Mouse (Mus musculus): ENCODE results near the gene Endog.
A peak's percentile ranks its signal among the peaks of the same experiment; 100 is the strongest.
"Not testable (repeated sequence)": the region's sequence is repeated elsewhere in the genome, so short reads cannot be mapped to it uniquely, and the experiment has no call there.

The Endog gene

GRCm38 (mm10) chr2:30171371-30171996 lies at the start of gene Endog:
Gene Endog (plus strand): TSS chr2:30171493.
- peak; percentile 45 for DNase-seq (ENCODE audit: low spot score)

GRCm38 (mm10) chr2:30122766-30123165 lies 48.5 kb upstream of the Endog start:
- no peak for DNase-seq (ENCODE audit: low spot score)

- DNase-seq (ENCODE audit: low spot score): no peak
These were observed 47.4 kb upstream of the Endog start for GRCm38 (mm10) chr2:30123729-30124471.

GRCm38 (mm10) chr2:30124472-30125274 lies 46.6 kb upstream of the Endog start, which contains the start of gene Zer1:
Gene Zer1 (minus strand): TSS chr2:30124585.
- DNase-seq (ENCODE audit: low spot score): peak; percentile 81

GRCm38 (mm10) chr2:30128789-30129188 lies 42.5 kb upstream of the Endog start:
- DNase-seq (ENCODE audit: low spot score): no peak

- no peak for DNase-seq (ENCODE audit: low spot score)
These were observed 41.1 kb upstream of the Endog start for GRCm38 (mm10) chr2:30130156-30130555.

GRCm38 (mm10) chr2:30131240-30131639 lies 40.1 kb upstream of the Endog start:
- not testable (repeated sequence) for DNase-seq (ENCODE audit: low spot score)

- DNase-seq (ENCODE audit: low spot score): no peak
These were observed 38.3 kb upstream of the Endog start for GRCm38 (mm10) chr2:30132801-30133612.

GRCm38 (mm10) chr2:30133613-30134377 lies 37.5 kb upstream of the Endog start, which contains the start of gene Tbc1d13:
Gene Tbc1d13 (plus strand): TSS chr2:30133746.
- DNase-seq (ENCODE audit: low spot score): peak; percentile 91

GRCm38 (mm10) chr2:30134378-30134711 lies 36.9 kb upstream of the Endog start:
- DNase-seq (ENCODE audit: low spot score): no peak

GRCm38 (mm10) chr2:30134928-30135620 lies 36.2 kb upstream of the Endog start:
- DNase-seq (ENCODE audit: low spot score): no peak

GRCm38 (mm10) chr2:30136458-30136857 lies 34.8 kb upstream of the Endog start:
- no peak for DNase-seq (ENCODE audit: low spot score)

GRCm38 (mm10) chr2:30140021-30140420 lies 31.3 kb upstream of the Endog start:
- DNase-seq (ENCODE audit: low spot score): not testable (repeated sequence)

- DNase-seq (ENCODE audit: low spot score): no peak
These were observed 26.9 kb upstream of the Endog start for GRCm38 (mm10) chr2:30144436-30144835.

GRCm38 (mm10) chr2:30147466-30147865 lies 23.8 kb upstream of the Endog start:
- no peak for DNase-seq (ENCODE audit: low spot score)

- no peak for DNase-seq (ENCODE audit: low spot score)
These were observed 19.5 kb upstream of the Endog start for GRCm38 (mm10) chr2:30151840-30152239.

- no peak for DNase-seq (ENCODE audit: low spot score)
These were observed 18.7 kb upstream of the Endog start for GRCm38 (mm10) chr2:30152616-30153015.

- DNase-seq (ENCODE audit: low spot score): not testable (repeated sequence)
These were observed 11.4 kb upstream of the Endog start for GRCm38 (mm10) chr2:30159871-30160270.

GRCm38 (mm10) chr2:30161809-30162208 lies 9.5 kb upstream of the Endog start:
- no peak for DNase-seq (ENCODE audit: low spot score)

GRCm38 (mm10) chr2:30164340-30164932 lies 6.9 kb upstream of the Endog start:
- DNase-seq (ENCODE audit: low spot score): no peak

All from urinary bladder, postnatal 10 days (tissue).